Mouse (Mus musculus) megakaryocyte-erythroid progenitor cell, adult 5-6 weeks (primary cell): ENCODE measurements around the gene Kif26b. TPM values are rescaled to one million over a fixed set of nuclear protein-coding genes. Genes with fewer than 3 reads are reported as not detected.

Experiments used
- ATAC-seq: replicated peaks from 2 replicates; pipeline ENCODE4 v1.8.0; 2016; ENCODE audit warnings: mild to moderate bottlenecking, inconsistent platforms; ENCODE audit not compliant: severe bottlenecking, poor library complexity, low FRiP score, low TSS enrichment
- total RNA-seq, 2 experiments: library from RNA; stranded (forward) in 1 of 2; stranded (reverse) in 1 of 2; fragments of 200-1000, 215-1000 nt in 1 of 2; fragments of >200 nt in 1 of 2; fragmentation: Nextera tagmentation in 1 of 2; gene quantifications; 2 replicates each; pipeline ENCODE4 v1.2.3; 2014 to 2017

The Kif26b gene
- total RNA-seq (2014; fragmentation: Nextera tagmentation) (2.8 and 5.7 TPM in 2 replicates), total RNA-seq (2017) (1.2 and 3.7 TPM in 2 replicates)

DNA sequence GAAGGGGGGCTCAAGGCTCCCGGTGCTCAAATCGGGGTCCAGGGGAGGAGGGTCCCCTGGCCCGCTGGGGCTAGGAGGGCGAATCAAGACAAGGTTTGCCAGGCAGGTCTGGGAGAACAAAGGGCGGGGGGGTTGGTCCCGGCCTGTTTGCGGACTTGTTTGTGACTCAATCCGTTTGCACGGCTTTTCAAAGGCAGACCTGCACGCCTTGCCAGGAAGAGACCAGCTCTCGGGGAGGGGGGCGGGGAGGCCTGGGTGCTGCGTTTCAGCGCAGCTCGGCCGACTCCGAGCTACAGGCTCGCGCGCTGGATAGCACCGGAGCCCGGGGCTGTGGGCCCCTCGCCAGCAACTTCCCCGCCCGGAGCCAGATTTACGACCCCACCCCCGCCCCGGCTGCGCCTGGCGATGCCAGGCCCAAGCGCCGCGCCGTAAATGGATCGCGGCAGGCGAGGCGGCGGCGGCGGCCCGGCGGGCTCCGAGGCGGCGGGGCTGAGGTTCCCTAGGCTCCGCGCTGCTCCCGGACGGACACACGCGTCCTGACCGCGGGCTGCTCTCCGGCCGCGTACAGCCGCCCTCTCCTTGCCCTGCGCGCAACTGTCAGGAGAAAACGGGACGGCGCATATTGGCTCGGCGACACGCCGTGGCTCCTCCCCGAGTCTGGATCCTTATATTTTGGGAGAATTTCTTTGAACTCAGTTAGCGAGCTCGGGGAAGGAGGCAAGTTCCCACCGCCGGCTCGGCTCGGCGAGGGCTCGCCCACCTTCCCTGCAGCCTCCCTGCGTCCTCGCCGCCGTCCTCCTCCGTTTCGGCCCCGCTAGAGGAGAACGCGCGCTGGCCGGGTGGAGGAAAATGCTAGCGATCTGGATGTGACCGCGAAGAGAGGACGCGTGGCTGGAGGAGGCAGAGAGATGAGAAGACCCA, at the start of gene Kif26b:
TSS of gene Kif26b (plus strand) at position 695 of the 921 bp plus-strand sequence.
- ATAC-seq, result no peak

DNA sequence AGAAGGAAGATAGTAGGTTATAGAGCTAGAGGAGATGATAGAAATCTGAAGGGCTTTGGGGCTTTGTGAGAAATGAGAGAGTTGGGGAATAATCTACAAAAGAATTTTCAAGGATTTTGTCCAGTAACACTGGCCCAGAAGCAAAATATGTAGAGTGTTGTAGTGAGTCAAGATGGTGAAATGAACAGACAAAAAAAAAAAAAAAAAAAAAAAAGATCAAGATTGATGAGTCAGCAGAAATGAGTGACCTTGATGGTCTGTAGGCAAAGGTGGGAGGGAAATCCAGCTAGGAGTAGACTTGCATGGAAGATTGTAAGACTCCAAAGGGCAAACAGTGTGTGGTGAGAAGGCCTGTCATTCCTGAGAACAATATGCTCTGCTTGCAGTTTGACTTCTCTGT, 45.1 kb upstream of the Kif26b start:
- ATAC-seq, result no peak

DNA sequence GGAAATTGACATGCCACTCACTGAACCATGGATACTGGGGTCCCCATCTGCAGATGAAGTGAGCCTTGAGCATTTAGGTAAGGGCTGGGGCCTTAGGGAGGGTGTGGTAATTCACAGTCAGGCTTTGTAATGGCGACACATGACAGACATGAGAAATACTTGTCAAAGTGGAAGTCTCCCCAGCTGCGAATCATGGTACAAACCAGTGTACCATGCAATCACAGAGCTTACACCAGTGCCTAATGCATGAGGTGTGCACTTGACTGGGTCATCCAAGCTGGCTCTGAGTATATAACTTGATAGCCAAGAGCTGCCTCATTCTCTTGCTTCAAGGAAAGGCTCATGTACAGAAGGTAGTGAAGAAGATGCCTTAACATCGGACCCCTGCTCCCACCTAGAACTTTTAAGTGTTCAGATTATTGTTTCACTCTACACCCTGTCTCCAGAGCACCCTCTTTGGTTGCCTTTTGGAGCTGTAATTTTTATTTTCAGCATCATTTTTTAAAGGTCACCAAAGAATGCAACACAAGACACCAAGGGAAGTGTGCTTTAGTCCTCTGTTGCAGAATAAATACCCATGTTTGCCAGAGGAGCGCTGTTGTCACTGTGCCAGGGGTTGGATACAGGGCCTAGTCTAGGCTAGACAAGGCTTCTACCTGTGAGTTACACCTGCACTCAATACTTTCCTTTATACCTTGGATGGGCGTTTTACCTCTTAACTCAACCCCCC, 43.6 kb upstream of the Kif26b start:
- no peak for ATAC-seq

DNA sequence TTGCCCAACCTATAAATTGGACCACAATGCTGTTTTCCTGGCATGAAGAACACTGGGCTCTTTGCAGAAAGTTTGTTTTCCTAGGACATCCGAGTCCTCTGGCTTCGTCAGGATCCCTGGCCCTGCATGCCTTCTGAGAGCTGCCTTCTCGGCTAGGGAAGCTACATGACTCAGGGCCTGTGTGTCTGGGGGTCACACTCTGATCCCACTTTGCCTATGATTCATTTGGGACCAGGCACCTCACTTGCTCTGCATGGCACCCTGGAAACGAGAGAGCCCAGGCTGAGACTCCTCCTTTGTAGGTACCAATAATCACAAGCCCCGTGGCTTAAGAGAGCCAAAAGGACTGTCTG, 43.1 kb upstream of the Kif26b start:
- ATAC-seq, result no peak

DNA sequence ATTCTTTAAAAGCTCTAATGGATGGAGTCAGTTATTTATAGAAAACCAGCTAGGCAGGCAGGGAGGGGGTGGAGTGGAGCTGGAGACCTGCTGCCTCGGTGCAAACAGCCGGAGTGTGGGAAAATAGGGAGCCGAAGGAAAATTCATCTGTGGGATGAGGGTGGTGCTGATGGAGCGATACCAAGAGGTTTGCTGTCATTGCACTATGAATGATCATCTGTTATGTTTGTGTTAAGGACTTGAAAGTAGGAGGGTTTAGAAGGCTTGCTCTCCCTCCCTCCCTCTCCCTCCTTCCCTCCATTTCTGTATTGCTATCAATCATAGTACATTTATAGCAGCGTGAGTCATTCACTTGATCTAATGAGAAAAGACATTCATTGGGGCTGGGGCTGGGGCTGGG, 42.1 kb upstream of the Kif26b start:
- no peak for ATAC-seq

DNA sequence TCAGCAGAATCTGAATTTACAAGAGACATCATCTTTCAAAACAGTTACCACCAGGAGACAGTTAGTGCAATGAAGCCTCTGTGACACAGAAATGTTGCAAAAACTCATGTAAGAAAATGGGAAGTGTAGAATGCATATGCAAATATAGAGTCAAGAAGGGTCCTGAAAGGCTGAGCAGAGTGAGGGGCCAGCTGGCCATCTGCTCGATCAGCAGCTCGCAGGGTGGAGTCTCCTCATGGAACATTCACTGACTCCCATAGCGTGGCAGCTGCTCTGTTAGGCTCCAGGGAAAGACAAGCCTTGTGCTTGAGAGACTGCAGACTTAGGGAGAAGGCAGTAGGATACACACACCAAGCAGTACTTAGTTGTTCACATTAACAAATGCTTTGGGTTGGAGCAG, 39.8 kb upstream of the Kif26b start:
- no peak for ATAC-seq

DNA sequence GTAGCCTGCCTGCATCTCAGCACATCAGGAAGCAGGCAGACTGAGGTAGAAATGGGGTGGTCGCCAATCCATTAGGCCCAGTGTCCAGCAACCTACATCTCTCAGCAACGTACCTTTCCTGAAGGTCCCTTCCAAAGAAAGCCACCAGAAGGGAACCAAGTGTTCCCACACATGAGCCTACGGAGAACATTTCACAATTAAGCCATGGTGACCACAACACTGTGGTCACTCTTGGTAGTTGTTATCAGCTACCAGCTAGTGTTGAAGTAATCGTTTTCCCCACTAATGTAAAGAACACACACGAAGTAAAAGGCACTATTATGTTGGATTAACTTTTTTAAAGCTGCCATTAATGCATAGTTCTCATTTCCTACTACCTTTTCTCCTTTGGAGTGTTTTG, 37.2 kb upstream of the Kif26b start:
- ATAC-seq, result no peak

DNA sequence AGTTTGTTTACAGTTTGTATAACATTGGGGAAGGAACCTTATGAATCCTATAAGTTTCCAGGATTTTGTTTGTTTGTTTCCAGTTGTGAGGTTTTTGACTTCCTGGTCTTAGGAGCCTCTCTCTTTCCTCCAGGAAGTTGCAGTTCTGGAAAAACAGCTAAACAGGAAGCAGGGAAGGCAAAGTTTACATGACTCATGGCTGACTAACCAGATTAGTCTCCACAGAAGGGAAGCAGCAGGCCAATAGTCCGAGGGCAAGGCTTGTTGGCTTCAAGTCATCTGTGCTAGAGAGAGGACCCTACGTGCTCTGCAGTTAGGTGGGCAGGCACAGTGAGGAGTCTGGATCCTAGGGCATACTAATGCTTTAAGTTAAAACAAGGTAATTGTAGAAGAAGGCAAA, 36.4 kb upstream of the Kif26b start:
- no peak for ATAC-seq

DNA sequence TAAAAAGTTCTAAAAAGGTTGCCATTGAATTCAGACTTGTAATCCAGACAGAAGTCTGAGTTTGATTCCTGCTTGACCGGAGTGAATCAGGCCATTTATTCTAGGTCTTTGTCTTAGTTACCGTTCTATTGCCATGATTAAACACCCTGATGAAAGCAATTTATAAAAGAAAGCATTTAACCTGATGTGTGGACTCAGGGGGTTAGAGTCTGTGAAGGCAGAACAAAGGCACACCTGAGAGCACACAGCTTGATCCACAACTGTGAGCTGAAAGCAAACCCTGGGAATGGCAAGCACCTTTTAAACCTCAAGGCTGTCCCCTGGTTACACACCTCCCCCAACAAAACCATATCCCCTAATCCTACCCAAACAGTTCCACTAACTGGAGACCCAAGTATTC, 32.7 kb upstream of the Kif26b start:
- ATAC-seq, result no peak

DNA sequence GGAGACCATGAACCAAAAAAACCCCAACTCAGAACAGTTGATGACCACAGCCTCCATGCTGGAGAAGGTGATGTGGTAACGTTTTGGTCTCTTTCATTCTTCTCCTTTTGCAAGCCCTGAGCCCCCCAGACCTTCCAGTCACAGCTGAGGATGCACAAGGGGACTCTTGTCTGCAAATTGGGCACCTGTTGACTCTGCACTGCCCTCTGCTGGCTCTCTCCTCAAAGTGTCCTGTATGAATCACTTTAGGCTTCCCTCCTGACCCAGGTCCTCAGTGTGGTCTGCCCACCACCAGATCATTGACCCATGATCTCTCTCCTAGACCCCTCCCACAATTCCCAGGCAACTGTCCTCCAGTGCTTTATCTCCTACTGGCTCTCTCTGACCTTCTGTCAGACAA, 32.1 kb upstream of the Kif26b start:
- peak; percentile 82 for ATAC-seq

DNA sequence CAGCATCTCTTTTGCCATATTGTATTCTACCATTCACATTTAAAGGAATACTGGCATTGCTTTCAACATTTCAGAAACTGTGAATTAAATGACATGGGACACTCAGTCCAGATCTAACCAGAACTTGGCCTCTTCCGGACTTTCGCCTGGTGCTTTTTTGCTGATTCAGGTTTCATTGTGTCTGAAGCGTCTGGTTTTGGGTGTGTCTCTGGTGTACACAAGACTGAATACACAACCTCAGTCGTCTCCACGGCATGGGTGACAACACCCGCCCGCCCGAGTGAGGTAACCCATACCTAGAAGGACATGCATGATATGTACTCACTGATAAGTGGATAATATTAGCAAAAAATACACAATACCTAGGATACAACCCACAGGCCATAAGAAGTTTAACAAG, 22.0 kb upstream of the Kif26b start:
- ATAC-seq, result no peak

DNA sequence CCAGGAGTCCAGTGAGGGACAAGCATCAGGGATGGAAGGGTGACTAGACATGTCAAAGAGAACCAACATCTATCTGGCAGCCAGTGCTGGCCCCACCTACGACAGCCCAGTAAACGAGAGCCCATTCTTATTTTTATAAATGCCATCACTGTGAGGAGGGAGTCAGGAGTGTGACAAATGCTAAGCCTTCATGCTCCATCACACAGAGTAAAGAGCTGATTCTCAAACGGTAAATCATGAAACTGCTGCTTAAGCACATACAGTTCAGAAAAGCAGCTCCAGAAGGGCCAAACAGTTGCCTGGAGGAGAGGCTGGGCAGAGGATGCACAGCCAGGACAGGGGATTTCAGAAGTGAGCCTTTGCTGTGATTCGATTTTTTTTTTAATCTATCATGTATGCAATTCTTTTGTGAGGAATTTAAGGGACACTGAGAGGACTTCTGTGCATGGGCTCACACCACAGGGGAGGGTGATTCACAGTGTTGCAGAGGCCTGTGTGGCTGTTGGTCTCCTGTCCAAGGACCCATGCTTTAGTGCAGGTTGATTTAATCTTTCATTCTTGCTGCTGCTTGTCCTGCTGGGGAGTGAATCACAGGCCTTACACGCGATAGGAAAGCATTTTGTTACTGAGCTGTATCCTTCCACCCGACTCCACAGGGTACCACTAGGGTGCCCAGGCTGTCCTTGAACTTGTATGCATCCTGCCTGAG, 16.4 kb upstream of the Kif26b start:
- no peak for ATAC-seq

DNA sequence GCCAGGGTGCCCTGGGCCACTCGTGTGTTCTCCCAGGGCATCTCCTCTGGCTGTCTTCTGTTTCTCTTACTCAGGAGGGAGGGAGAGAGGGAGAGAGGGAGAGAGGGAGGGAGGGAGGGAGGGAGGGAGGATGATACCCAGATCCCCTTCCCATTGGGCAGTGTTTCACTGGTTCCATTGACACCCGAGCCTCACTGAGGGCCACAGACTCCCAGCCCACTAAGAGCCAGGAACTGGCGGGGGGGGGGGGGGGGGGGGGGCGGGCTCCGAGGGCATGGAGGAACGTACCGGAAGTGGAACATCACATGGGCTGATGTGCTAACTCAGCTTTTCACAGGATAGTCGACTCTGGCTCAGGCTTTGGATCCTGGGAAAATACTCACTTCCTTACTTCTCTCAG, 15.0 kb upstream of the Kif26b start:
- no peak for ATAC-seq

DNA sequence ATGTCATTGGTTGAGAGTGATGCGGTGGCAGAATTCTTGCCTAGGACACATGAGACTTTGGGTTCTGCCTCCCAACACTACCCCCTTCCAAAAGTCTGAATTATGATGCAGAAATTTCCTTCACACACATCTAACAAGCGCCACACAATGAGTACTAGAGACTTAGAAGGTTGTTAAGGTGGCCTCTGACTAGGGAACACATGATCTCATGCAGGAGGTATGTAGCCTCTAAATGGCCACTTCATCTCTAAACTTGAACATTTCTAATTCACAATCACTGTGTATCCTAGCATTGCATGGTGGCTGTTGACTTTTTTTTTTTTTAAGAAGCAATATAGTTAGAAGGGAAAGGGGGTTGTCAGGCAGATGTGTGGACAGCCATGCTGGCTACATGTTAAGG, 13.1 kb upstream of the Kif26b start:
- no peak for ATAC-seq

DNA sequence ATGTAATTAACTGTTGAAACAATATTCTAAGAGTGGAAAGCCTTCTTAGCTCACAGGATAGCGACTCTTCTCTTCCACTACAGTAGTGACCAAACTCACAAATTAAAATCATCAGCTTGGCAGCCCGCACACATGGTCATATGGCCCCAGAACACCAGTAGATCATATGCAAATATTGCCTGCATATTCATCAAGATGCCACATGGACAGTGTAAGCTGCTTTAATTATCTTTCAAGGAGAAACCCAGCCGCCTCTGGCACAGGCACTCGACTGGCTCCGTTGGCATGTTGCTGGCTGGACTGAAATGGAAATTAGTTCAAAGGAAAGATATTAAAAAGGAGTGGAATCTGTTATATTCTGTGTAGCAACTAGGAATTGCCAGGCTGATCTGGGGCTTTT, 6.5 kb upstream of the Kif26b start:
- ATAC-seq, result no peak

DNA sequence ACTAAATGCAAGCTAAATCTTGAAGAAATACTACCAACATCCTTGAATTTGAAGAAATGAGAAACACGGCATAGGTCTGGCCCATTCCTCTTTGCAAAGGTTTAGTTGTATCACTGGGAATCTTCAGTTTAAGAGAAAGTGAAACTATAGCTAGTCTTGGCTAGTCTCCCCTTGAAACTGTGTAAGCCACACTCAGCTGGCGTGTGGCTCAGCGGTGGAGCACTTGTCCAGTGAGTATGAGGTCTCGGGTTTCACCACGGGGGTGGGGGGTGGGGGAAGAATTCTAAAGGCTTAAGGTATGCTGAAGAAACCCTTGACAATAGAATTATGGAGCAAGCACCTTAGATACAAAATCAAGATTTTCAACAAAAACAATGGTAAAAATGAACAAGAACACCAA, 5.8 kb upstream of the Kif26b start:
- no peak for ATAC-seq

DNA sequence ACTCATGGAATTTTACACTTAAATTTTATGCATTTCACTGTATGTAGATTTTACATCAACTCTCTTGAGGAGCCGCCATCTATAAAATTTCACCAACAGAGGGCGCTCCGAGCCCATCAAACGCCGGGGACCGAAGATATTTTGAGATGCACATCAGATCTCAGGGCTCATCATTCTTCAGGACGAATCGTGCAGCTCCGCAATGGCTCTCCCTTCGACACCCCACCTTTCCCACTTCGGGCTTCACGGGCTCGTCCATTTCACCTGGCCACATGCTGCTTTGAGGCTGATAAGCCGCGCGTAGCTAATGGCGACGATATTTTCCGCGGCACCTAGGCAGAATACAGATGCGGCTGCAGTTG, 1.8 kb upstream of the Kif26b start:
- ATAC-seq, result peak; percentile 45

DNA sequence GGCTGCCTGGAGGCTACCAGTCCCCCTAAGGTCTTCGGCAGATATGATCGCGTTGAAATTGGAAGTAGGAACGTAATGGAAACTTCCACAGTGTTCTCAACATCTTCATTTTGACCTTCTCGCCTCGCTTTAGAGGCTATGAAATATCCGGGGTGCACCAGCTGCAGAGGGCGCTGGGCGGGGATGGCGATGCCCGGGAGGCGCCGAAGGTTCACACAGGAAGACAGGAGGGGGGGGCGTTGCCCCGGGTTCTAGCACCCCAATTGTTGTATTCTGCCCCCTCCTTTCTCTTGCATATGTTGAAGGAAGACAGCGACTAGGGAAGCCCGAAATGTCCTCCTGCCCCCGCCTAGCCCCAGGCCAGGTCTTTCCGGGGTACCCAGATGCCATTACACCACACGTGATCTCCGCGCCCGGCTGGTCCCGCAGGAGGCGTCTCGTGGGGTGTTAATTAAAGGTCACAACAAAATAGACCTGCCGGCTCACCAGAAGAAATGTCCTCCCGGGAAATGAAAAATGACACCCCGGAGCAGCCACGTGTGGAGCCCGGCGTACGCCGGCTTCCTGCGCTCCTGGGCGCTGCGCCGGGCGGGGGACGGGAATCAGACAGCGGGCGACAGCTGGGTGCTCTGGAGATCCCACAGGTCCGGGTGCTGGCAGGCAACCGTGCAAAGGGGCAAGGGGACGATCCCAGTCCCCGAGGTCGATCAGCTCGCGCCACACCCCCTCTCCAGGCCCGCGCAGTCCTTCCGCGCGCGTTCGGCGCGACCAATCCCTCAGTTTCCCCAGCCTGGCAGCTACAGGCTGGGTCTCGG, 1.2 kb upstream of the Kif26b start:
- ATAC-seq, result peak; percentile 53

DNA sequence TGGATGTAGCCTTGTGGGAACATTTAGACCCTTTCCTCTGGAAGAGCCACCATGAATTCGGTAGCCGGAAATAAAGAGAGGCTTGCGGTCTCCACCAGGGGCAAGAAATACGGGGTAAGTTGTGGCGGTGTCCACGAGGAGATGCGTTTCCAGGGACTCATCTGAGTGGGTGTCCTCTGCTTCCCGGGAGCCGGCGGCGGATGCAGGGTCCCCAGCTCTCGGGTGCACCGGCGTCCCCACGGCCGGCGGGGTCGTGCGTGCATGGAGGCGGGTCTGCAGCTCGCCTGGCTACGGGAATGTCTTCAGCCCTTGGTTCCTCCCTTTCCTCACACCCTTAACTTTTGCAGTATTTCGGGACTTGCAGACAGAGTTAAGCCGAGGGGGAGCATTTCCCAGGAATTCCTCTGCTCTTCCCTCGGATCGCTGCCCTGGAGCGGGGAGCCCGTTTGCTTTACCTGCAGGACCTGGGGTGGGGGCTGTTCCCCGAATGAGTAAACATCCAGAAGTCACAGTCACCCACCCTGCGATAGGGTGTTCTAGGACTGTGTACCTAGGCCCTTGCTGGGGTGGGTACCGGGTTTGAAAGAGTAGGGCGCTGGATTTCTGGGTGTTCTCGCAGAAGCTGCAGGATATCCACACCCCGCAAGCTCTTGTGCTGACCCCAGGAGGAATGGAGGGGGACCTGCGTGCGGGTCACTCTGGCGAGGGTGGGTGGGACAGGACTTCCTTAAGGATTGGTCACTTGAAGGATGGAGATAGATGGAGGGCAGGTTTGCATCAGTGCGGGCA, 781 bp downstream of the Kif26b start:
- ATAC-seq, result no peak
